Mouse (Mus musculus) heart, adult 18-20 months (tissue): ENCODE measurements around the gene BC025920. TPM values are rescaled to one million over a fixed set of nuclear protein-coding genes. Genes with fewer than 3 reads are reported as not detected.

Experiments
- DNase-seq, 2 experiments: peaks; one replicate each; pipeline ENCODE4 v3.0.0; 2021 to 2022; ENCODE audit warnings: mixed read lengths in 1 of 2
- long read RNA-seq, 2 experiments: library from polyadenylated mRNA; stranded (forward); transcript quantifications; one replicate each; pipeline ENCODE4 v2.0.0; 2021
- total RNA-seq, 2 experiments: library from RNA; stranded (reverse); gene quantifications; 2 replicates each; pipeline ENCODE4 v1.2.3; 2021

Gene BC025920
- 1 to 10 TPM; 2.6 TPM for total RNA-seq
- long read RNA-seq, experiment 1, partial matches to known transcripts: 0 of 1 reads
- long read RNA-seq, experiment 1, other reads (novel, unspliced or antisense): 0 of 1 reads
- long read RNA-seq, experiment 2: 0 reads

- peak; percentile 96 to 99 for DNase-seq
Observed at GRCm38 (mm10) chr10:81605974-81606751, at the start of gene BC025920. Gene BC025920, plus strand, starts transcription at chr10:81606270.

GRCm38 (mm10) chr10:81556282-81556681 is 49.8 kb upstream of the BC025920 start:
- DNase-seq: no peak

GRCm38 (mm10) chr10:81557491-81557890 is 48.6 kb upstream of the BC025920 start:
- DNase-seq: no peak

GRCm38 (mm10) chr10:81559163-81559626 is 46.9 kb upstream of the BC025920 start, which contains the start of gene Aes:
Gene Aes, plus strand, starts transcription at chr10:81559488.
- DNase-seq: peak; percentile 87 to 90

- peak; percentile 80 to 81 for DNase-seq
Observed at GRCm38 (mm10) chr10:81559627-81560539, 46.2 kb upstream of the BC025920 start.

- DNase-seq: peak; percentile 40 to 68
Observed at GRCm38 (mm10) chr10:81560719-81561459, 45.2 kb upstream of the BC025920 start.

- no peak for DNase-seq
Observed at GRCm38 (mm10) chr10:81562411-81562810, 43.7 kb upstream of the BC025920 start.

GRCm38 (mm10) chr10:81563481-81563880 is 42.6 kb upstream of the BC025920 start:
- DNase-seq: peak in 1 of 2 experiments; percentile 21

GRCm38 (mm10) chr10:81564216-81564615 is 41.9 kb upstream of the BC025920 start:
- peak; percentile 65 to 77 for DNase-seq

- peak; percentile 46 to 65 for DNase-seq
Observed at GRCm38 (mm10) chr10:81564734-81565133, 41.3 kb upstream of the BC025920 start.

GRCm38 (mm10) chr10:81565257-81566228 is 40.5 kb upstream of the BC025920 start:
- no peak for DNase-seq

- peak; percentile 28 to 49 for DNase-seq
Observed at GRCm38 (mm10) chr10:81568381-81569191, 37.5 kb upstream of the BC025920 start.

- DNase-seq: no peak
Observed at GRCm38 (mm10) chr10:81569507-81570237, 36.4 kb upstream of the BC025920 start.

- DNase-seq: no peak
Observed at GRCm38 (mm10) chr10:81570238-81570800, 35.8 kb upstream of the BC025920 start.

- peak; percentile 93 to 95 for DNase-seq
Observed at GRCm38 (mm10) chr10:81570831-81571500, 35.1 kb upstream of the BC025920 start.

GRCm38 (mm10) chr10:81571501-81571876 is 34.6 kb upstream of the BC025920 start:
- peak; percentile 99 to 100 for DNase-seq

GRCm38 (mm10) chr10:81572133-81572671 is 33.9 kb upstream of the BC025920 start:
- peak in 1 of 2 experiments; percentile 38 for DNase-seq

- DNase-seq: peak; percentile 80 to 83
Observed at GRCm38 (mm10) chr10:81572975-81573374, 33.1 kb upstream of the BC025920 start.
